Mouse (Mus musculus): Measurements from ENCODE around the gene Zbtb20. TPM values are rescaled to one million over a fixed set of nuclear protein-coding genes. Genes with fewer than 3 reads are reported as not detected.

Gene Zbtb20
- polyA plus RNA-seq, 1 experiment from 2014 or later: 27.9 TPM

DNA sequence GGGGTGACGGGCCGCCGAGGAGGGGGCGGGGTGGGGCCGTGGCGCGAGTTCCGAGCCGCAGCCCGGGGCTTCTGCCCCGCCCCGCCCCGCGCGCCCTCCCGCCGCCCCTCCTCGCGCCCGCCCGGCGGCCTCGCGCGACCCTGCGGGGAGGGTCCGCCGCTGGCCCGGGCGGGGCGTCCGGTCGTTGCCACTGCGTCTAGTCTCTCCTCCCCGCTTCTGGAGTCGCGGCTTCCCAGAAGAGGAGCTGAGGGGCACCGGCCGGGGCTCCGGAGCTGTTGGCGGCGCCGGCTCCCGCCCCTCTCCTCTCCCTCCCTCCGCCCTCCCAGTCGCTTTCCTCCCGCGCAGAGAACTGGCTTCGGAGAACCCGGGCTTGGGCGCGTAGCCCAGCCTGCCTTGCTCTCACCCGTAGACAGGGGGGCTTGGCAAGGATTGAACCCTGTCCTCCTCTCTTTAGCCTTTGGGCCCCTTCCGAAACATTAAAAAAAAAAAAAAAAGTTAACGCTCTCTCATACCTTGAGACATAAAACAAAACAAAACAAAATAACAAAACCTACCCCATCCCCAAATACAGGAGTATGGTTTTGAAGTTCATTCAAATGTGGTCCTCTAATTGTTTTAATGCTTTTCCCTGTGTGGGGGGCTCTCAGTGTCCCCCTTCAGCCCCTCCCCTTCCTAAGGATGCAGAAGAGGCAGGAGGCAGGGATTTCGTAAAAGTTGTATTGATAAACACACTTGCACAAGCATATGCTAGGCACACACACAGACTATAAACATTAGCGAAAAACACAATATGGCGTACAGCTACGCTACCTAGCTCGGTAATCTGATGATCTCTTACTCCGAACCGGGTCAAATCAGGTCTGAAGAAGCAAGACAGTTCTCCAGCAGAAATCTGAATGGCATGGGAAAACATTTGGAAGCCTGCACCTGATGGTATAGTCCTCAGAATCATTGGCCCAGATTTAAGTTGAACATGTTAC lies 630 bp downstream of the Zbtb20 start:
- WGBS: 1% methylated on average over 24 of the region's 62 CpGs
- H3K4me3 ChIP-seq (ENCODE audit: low read depth, low read length): peak overlapping the region; percentile 67
- no peaks in the 10 kb centered on the region for H3K27me3 ChIP-seq (replicated peaks; ENCODE audit: insufficient read depth, low read length)
- H3K36me3 ChIP-seq (ENCODE audit: insufficient read depth, low read length): no peaks in the 10 kb centered on the region
- H3K27ac ChIP-seq (ENCODE audit: low read length): peak overlapping the region; percentile 97
- DNase-seq (ENCODE audit: low spot score) (peak; percentile 94), ATAC-seq (peak; percentile 46)
- peak overlapping the region; percentile 85 for H3K9ac ChIP-seq (replicated peaks; ENCODE audit: low read depth)
- H3K4me1 ChIP-seq (ENCODE audit: insufficient read depth, low read depth, low read length): peaks cover 2% of the 10 kb centered on the region; the same call in 1 of the 2 replicates
- TF ChIP-seq CTCF (IDR thresholded peaks at IDR 0.05) (peak; percentile 34; the same call in 1 of the 2 replicates), EP300 (IDR thresholded peaks at IDR 0.05) (0 out of 2 replicates have a peak, but pooled peaks have one; percentile 13)
- no peaks in the 10 kb centered on the region for H3K9me3 ChIP-seq (ENCODE audit: low read length)
- peak overlapping the region; percentile 60 for H3K4me2 ChIP-seq (replicated peaks; ENCODE audit: low read depth, low read length)

DNA sequence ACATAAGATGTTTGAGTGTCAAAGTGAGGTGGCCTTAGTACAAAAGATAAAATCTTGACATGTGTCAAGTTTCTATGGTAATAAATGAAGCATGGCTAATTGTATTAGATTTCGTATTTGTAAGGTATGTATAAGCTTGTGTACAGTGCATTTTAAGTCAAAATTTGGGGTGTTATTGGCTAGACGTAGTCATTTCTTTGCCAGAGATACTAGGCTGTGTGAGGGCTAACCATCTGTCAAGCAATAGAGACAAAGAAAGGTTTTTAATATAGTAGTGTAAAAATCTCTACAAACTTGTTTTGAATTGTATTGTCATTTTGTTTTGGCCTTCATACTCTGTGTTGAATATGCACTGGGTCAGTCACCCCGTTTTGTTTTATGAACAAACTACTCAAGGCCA lies 4.4 kb downstream of the Zbtb20 start:
- Histone ChIP-seq H3K27ac (ENCODE audit: low read length) (no peak overlapping the region), H3K4me1 (ENCODE audit: insufficient read depth, low read depth, low read length) (no peaks in the 10 kb centered on the region), H3K9ac (replicated peaks; ENCODE audit: low read depth) (no peak overlapping the region), H3K36me3 (ENCODE audit: insufficient read depth, low read length) (no peaks in the 10 kb centered on the region), H3K27me3 (replicated peaks; ENCODE audit: insufficient read depth, low read length) (no peaks in the 10 kb centered on the region), H3K9me3 (ENCODE audit: low read length) (no peaks in the 10 kb centered on the region), H3K4me2 (replicated peaks; ENCODE audit: low read depth, low read length) (no peak overlapping the region), H3K4me3 (ENCODE audit: low read depth, low read length) (no peak overlapping the region)
- no peak for ATAC-seq
- WGBS: 70% methylated on average over 3 of the region's 3 CpGs
- DNase-seq (ENCODE audit: low spot score): no peak
- TF ChIP-seq EP300 (IDR thresholded peaks at IDR 0.05) (no peak), CTCF (IDR thresholded peaks at IDR 0.05) (no peak)

GRCm38 (mm10) chr16:42885538-42885937 lies 9.9 kb downstream of the Zbtb20 start:
- ATAC-seq: no peak
- no peak overlapping the region for H3K4me3 ChIP-seq (ENCODE audit: low read depth, low read length)
- no peak overlapping the region for H3K9ac ChIP-seq (replicated peaks; ENCODE audit: low read depth)
- no peaks in the 10 kb centered on the region for H3K9me3 ChIP-seq (ENCODE audit: low read length)
- no peak for TF ChIP-seq EP300 (IDR thresholded peaks at IDR 0.05)
- no peak for TF ChIP-seq CTCF (IDR thresholded peaks at IDR 0.05)
- 56% methylated on average over 2 of the region's 2 CpGs for WGBS
- no peak for DNase-seq (ENCODE audit: low spot score)
- H3K36me3 ChIP-seq (ENCODE audit: insufficient read depth, low read length): no peaks in the 10 kb centered on the region
- no peaks in the 10 kb centered on the region for H3K27me3 ChIP-seq (replicated peaks; ENCODE audit: insufficient read depth, low read length)
- no peak overlapping the region for H3K4me2 ChIP-seq (replicated peaks; ENCODE audit: low read depth, low read length)
- no peaks in the 10 kb centered on the region for H3K4me1 ChIP-seq (ENCODE audit: insufficient read depth, low read depth, low read length)
- H3K27ac ChIP-seq (ENCODE audit: low read length): no peak overlapping the region

DNA sequence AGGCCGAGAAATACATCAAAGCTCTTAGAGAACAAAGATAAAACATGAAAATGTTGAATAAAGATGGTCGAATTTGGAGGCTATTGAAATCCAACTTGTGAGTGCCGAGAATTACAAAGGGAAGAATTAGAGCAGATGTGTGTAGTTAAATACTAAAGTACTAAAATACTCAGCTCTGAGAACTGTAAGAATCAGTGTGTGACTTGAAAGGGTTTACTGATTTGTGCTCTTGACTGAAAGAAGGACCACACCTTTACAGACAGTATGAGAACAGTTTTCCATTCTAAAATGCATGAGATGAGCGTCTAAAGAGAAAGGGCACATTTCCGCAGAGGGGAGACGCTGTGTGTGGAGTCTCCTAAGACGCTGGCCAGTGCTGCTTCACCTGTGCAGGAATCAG lies 10.3 kb downstream of the Zbtb20 start:
- ATAC-seq: no peak
- Histone ChIP-seq H3K4me2 (replicated peaks; ENCODE audit: low read depth, low read length) (no peak overlapping the region), H3K9ac (replicated peaks; ENCODE audit: low read depth) (no peak overlapping the region)

GRCm38 (mm10) chr16:42897125-42897693 lies 21.5 kb downstream of the Zbtb20 start:
- 56% methylated on average over 3 of the region's 3 CpGs for WGBS
- no peak overlapping the region for H3K4me2 ChIP-seq (replicated peaks; ENCODE audit: low read depth, low read length)
- TF ChIP-seq CTCF (IDR thresholded peaks at IDR 0.05) (no peak), EP300 (IDR thresholded peaks at IDR 0.05) (no peak)
- no peaks in the 10 kb centered on the region for H3K9me3 ChIP-seq (ENCODE audit: low read length)
- no peak overlapping the region for H3K27ac ChIP-seq (ENCODE audit: low read length)
- no peaks in the 10 kb centered on the region for H3K36me3 ChIP-seq (ENCODE audit: insufficient read depth, low read length)
- no peak overlapping the region for H3K4me3 ChIP-seq (ENCODE audit: low read depth, low read length)
- ATAC-seq: 0 out of 2 replicates have a peak, but pooled peaks have one; percentile 47
- DNase-seq (ENCODE audit: low spot score): peak; percentile 22
- H3K9ac ChIP-seq (replicated peaks; ENCODE audit: low read depth): no peak overlapping the region
- no peaks in the 10 kb centered on the region for H3K27me3 ChIP-seq (replicated peaks; ENCODE audit: insufficient read depth, low read length)
- H3K4me1 ChIP-seq (ENCODE audit: insufficient read depth, low read depth, low read length): no peaks in the 10 kb centered on the region

More for the DNA sequence above, 10.3 kb downstream of the Zbtb20 start:
- no peak overlapping the region for H3K27ac ChIP-seq (ENCODE audit: low read length)
- no peaks in the 10 kb centered on the region for H3K27me3 ChIP-seq (replicated peaks; ENCODE audit: insufficient read depth, low read length)
- no peak for DNase-seq (ENCODE audit: low spot score)
- no peaks in the 10 kb centered on the region for H3K9me3 ChIP-seq (ENCODE audit: low read length)
- H3K4me3 ChIP-seq (ENCODE audit: low read depth, low read length): no peak overlapping the region
- no peaks in the 10 kb centered on the region for H3K36me3 ChIP-seq (ENCODE audit: insufficient read depth, low read length)
- no peaks in the 10 kb centered on the region for H3K4me1 ChIP-seq (ENCODE audit: insufficient read depth, low read depth, low read length)
- 75% methylated on average over 7 of the region's 7 CpGs for WGBS
- TF ChIP-seq EP300 (IDR thresholded peaks at IDR 0.05) (no peak), CTCF (IDR thresholded peaks at IDR 0.05) (no peak)

DNA sequence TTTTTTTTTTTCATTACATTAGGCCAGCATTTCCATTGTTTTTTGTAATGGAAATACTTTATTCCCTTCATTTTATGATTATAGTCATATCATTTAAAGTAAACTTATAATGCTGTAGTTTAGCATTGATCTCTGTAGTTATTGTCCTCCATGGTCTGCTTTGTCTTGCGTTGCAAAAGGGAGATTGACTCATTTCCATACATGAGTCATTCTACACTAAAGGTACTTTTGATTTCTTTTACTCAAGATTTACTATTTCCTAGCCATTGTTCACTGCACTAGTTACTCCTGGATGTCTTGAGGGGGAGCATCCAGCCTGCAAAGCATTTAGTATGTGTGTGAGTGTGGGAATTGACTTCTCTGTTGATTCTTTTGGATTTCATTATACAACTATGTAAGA lies 24.6 kb downstream of the Zbtb20 start:
- 89% methylated on average over 1 of the region's 1 CpGs for WGBS
- DNase-seq (ENCODE audit: low spot score) (no peak), ATAC-seq (no peak)
- Histone ChIP-seq H3K4me3 (ENCODE audit: low read depth, low read length) (no peak overlapping the region), H3K27ac (ENCODE audit: low read length) (no peak overlapping the region), H3K4me2 (replicated peaks; ENCODE audit: low read depth, low read length) (no peak overlapping the region), H3K36me3 (ENCODE audit: insufficient read depth, low read length) (no peaks in the 10 kb centered on the region), H3K27me3 (replicated peaks; ENCODE audit: insufficient read depth, low read length) (no peaks in the 10 kb centered on the region), H3K4me1 (ENCODE audit: insufficient read depth, low read depth, low read length) (no peaks in the 10 kb centered on the region), H3K9me3 (ENCODE audit: low read length) (no peaks in the 10 kb centered on the region), H3K9ac (replicated peaks; ENCODE audit: low read depth) (no peak overlapping the region)
- TF ChIP-seq EP300 (IDR thresholded peaks at IDR 0.05) (no peak), CTCF (IDR thresholded peaks at IDR 0.05) (no peak)
